Mouse (Mus musculus) left cerebral cortex, adult 18-20 months (tissue): ENCODE measurements at regions not wholly inside any gene's neighbourhood (a gene's known extent, or its start where the extent isn't known, plus 50 kb on each side); places are given as distances from the start of the nearest gene placed in this dataset.
A peak's percentile ranks its signal among the peaks of the same experiment; 100 is the strongest.
"Not testable (repeated sequence)": the region's sequence is repeated elsewhere in the genome, so short reads cannot be mapped to it uniquely, and the experiment has no call there.

Experiments
- DNase-seq, 2 experiments: peaks; one replicate each; pipeline ENCODE4 v3.0.0; 2021 to 2022; ENCODE audit warnings: low spot score in 2 of 2, mixed read lengths in 1 of 2

DNA sequence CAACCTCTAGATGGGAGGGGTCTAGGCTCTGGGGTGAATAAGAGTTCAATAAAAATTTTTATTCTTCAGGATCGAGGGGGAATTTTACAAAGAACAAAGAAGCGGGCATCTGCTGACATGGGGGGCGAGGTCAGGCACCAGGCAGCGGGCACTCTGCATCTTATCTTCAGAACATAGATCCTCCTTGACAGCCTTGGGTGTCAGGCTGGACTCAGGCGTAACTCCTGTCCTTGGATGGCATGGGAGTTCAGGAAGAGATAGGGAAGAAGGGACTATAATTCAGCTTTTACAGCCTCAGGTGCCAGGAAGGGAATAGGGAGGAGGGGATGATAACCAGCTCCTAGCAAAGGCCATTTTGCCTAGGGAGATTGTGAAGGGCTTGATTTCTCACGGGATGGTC, 753.1 kb downstream of the Gm10330 start:
- not testable (repeated sequence) for DNase-seq

- not testable (repeated sequence) for DNase-seq
These were observed 756.5 kb downstream of the Gm10330 start for GRCm38 (mm10) chr12:23023556-23023955.

DNA sequence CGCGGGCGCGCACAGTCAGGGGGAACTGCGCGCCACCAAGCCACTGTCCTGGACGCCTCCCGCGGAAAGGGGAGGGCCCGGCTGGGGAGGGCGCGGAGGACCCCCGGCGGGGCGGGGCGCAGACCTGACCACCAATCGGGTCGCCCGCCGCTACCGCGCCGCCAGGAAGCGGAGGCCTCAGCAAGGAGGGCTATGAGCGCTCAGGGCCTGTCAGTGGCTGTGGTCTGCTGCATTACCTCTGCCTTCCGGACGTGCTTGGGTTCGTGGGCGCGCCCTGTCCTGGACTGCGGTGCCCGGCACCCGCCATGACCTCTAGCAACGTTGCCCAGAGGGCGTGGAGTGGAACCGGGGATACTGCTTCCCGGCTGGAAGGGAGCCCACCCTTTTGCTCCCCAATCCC, 769.9 kb downstream of the Gm10330 start:
- DNase-seq: peak in 1 of 2 experiments; percentile 2

GRCm38 (mm10) chr12:23009662-23010061, 770.4 kb downstream of the Gm10330 start:
- DNase-seq: not testable (repeated sequence)
